Mouse (Mus musculus): ENCODE measurements at regions not wholly inside any gene's neighbourhood (a gene's known extent, or its start where the extent isn't known, plus 50 kb on each side); places are given as distances from the start of the nearest gene placed in this dataset.

DNA sequence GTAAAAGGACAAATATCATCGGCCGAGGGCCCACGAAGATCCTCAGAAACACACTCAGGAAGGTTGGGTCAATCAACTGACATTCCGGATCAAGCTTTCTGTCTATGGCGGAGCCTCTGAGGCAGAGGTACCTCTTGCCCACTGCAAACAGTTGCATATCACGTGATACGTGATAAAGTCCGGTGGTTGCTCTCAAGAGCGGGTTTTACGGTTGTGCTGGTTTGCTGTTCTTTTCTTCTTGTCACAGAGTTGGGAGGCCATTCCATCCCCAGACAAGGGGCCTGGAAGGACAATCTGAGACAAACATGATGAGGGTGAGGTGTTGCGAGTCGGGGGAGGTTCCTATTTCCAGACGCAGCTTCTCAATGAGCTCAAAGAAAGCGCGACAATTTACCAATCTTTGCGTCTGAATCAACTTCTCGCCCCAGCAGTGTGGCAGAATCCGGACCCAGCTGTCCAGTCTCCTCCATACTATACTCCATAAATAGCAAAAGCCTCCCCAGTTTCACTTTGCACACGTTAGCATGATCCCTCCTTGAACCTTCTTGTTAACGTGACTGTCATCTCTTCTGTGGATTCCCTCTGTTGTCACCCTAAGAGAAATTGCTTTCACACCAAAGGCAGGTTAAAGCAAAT, 66.0 kb downstream of the Dyrk2 start:
- no peak overlapping the region for H3K9ac ChIP-seq
- ATAC-seq (ENCODE audit: insufficient number of reproducible peaks, insufficient read depth, low FRiP score, low TSS enrichment, low read depth): no peak
- no peaks in the 10 kb centered on the region for H3K9me3 ChIP-seq
- no peak overlapping the region for H3K27ac ChIP-seq
- H3K36me3 ChIP-seq: no peaks in the 10 kb centered on the region
- H3K4me2 ChIP-seq: no peak overlapping the region
- 83% methylated on average over 20 of the region's 20 CpGs for WGBS
- H3K4me1 ChIP-seq: no peaks in the 10 kb centered on the region
- H3K27me3 ChIP-seq: no peaks in the 10 kb centered on the region
- no peak overlapping the region for H3K4me3 ChIP-seq

DNA sequence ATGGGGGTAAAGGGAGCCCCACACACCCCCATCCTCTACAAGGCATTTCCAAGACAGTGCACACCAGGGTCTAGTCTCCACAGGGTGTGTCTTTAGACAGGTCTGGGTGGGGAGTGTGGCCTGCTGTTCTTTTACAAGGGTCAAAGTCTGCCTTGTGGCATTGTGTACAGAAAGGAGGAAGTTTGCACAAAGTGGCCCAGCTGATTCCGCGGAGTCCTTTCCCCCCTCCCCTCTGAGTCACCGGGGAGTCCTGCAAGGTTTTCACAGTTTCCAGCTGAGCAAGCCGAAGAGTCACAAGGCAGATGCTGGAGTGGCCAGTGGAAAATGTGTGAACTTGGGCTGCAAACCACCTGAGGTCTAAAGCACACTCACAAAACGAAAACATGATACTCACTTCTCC, 65.4 kb downstream of the Dyrk2 start:
- H3K36me3 ChIP-seq: no peaks in the 10 kb centered on the region
- H3K9me3 ChIP-seq: no peaks in the 10 kb centered on the region
- H3K27ac ChIP-seq: no peak overlapping the region
- H3K9ac ChIP-seq: no peak overlapping the region
- no peaks in the 10 kb centered on the region for H3K4me1 ChIP-seq
- 46% methylated on average over 5 of the region's 5 CpGs for WGBS
- no peak overlapping the region for H3K4me2 ChIP-seq
- no peak for ATAC-seq (ENCODE audit: insufficient number of reproducible peaks, insufficient read depth, low FRiP score, low TSS enrichment, low read depth)
- no peaks in the 10 kb centered on the region for H3K27me3 ChIP-seq
- no peak overlapping the region for H3K4me3 ChIP-seq
